Mouse (Mus musculus) stomach, embryonic 16.5 days (tissue): Measurements from ENCODE around the gene Cpe. TPM values are rescaled to one million over a fixed set of nuclear protein-coding genes. Genes with fewer than 3 reads are reported as not detected.

Source experiments
- ATAC-seq: fragments of 200-750 bp; cut with Nextera tagmentation; 2 replicates; pipeline ENCODE4 v1.8.0; 2017; ENCODE audit warnings: moderate number of reproducible peaks, moderate TSS enrichment; ENCODE audit not compliant: insufficient read depth, low FRiP score
- H3K27ac ChIP-seq: fragments of 300-500 bp; sonication (generic); 2 replicates; pipeline ENCODE4 v1.5.1; 2014; ENCODE audit warnings: low read length
- H3K27me3 ChIP-seq: fragments of 300-500 bp; sonication (generic); 2 replicates; pipeline ENCODE4 v1.6.1; 2014; ENCODE audit warnings: low read length, control low read depth, mixed read lengths; ENCODE audit not compliant: control insufficient read depth, insufficient read depth
- H3K36me3 ChIP-seq: fragments of 300-500 bp; sonication (generic); 2 replicates; pipeline ENCODE4 v1.6.1; 2014; ENCODE audit warnings: low read length; ENCODE audit not compliant: control insufficient read depth, insufficient read depth
- H3K4me1 ChIP-seq: fragments of 300-500 bp; sonication (generic); 2 replicates; pipeline ENCODE4 v1.6.1; 2014; ENCODE audit warnings: low read length, control low read depth, mixed read lengths; ENCODE audit not compliant: control insufficient read depth, insufficient read depth
- H3K4me2 ChIP-seq: fragments of 300-500 bp; sonication (generic); 2 replicates; pipeline ENCODE4 v1.6.1; 2014; ENCODE audit warnings: low read depth, low read length, mixed read lengths
- H3K4me3 ChIP-seq: fragments of 300-500 bp; sonication (generic); replicated peaks from 2 replicates; pipeline ENCODE4 v1.5.1; 2014; ENCODE audit warnings: mild to moderate bottlenecking, low read length
- H3K9ac ChIP-seq: fragments of 300-500 bp; sonication (generic); 2 replicates; pipeline ENCODE4 v1.6.1; 2014; ENCODE audit warnings: low read length
- H3K9me3 ChIP-seq: fragments of 300-500 bp; sonication (generic); replicated peaks from 2 replicates; pipeline ENCODE4 v1.6.1; 2016; ENCODE audit warnings: low read length, control low read depth; ENCODE audit not compliant: control insufficient read depth
- WGBS: fragments of 180-500 bp; shearing (Covaris S2); extraction: QIAGEN DNeasy Blood & Tissue Kit; methylation state at CpG from one replicate; pipeline ENCODE4 v1.1.7; 2014; 5-methylcytosine and 5-hydroxymethylcytosine counted together
- polyA plus RNA-seq: library from polyadenylated mRNA; unstranded; fragments of >200 nt; fragmentation: Nextera tagmentation; extraction: Ambion mirVana; gene quantifications from 2 replicates; pipeline ENCODE4 v1.2.1, GENCODE M21; 2015

The Cpe gene
- polyA plus RNA-seq, 1 experiment from 2014 or later, result 151 TPM

GRCm38 (mm10) chr8:64726190-64726695, 33.4 kb upstream of the Cpe start:
- Histone ChIP-seq H3K4me2 (no peak overlapping the region), H3K4me1 (peaks cover 3% of the 10 kb centered on the region; the same call in 1 of the 2 replicates), H3K4me3 (no peak overlapping the region), H3K36me3 (peaks cover 11% of the 10 kb centered on the region), H3K9me3 (no peaks in the 10 kb centered on the region), H3K27ac (peak overlapping the region; percentile 72), H3K27me3 (no peaks in the 10 kb centered on the region), H3K9ac (no peak overlapping the region)
- ATAC-seq, result peak; percentile 83
- 64% methylated on average over 4 of the region's 4 CpGs for WGBS

GRCm38 (mm10) chr8:64723206-64723605, 30.4 kb upstream of the Cpe start:
- 93% methylated on average over 2 of the region's 2 CpGs for WGBS
- H3K27ac ChIP-seq, result no peak overlapping the region
- no peak overlapping the region for H3K4me2 ChIP-seq
- H3K36me3 ChIP-seq, result peaks cover 19% of the 10 kb centered on the region
- H3K27me3 ChIP-seq, result no peaks in the 10 kb centered on the region
- no peak overlapping the region for H3K9ac ChIP-seq
- no peaks in the 10 kb centered on the region for H3K9me3 ChIP-seq
- no peaks in the 10 kb centered on the region; the same call in 1 of the 2 replicates for H3K4me1 ChIP-seq
- H3K4me3 ChIP-seq, result no peak overlapping the region
- no peak for ATAC-seq

GRCm38 (mm10) chr8:64717868-64718267, 25.0 kb upstream of the Cpe start:
- ATAC-seq, result no peak
- no peaks in the 10 kb centered on the region for H3K27me3 ChIP-seq
- H3K4me2 ChIP-seq, result no peak overlapping the region
- no peaks in the 10 kb centered on the region for H3K4me1 ChIP-seq
- WGBS, result 83% methylated on average over 7 of the region's 7 CpGs
- peaks cover 25% of the 10 kb centered on the region for H3K36me3 ChIP-seq
- no peak overlapping the region for H3K4me3 ChIP-seq
- H3K27ac ChIP-seq, result no peak overlapping the region
- H3K9ac ChIP-seq, result no peak overlapping the region
- H3K9me3 ChIP-seq, result no peaks in the 10 kb centered on the region

DNA sequence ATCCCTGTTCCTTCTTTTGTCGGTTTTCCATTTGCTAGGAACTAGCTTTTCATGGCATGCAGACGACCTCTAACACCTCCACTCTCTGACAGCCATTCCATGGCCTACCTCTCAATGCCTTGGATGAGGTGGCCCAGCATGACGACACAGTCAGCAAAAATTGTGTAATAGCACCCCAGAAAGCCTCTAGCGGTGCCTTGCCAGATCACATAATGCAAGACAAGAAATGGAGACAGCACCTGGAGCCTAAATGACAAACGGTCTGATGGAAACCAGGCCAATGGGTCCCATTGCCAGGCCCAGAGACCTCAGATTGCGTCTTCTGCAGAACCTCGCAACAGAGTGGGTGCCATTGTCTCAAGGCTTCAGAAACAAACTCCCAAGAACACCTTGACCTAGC, 19.6 kb upstream of the Cpe start:
- no peak for ATAC-seq
- no peaks in the 10 kb centered on the region for H3K9me3 ChIP-seq
- H3K4me3 ChIP-seq, result no peak overlapping the region
- no peak overlapping the region for H3K9ac ChIP-seq
- no peaks in the 10 kb centered on the region for H3K4me1 ChIP-seq
- no peak overlapping the region for H3K27ac ChIP-seq
- no peaks in the 10 kb centered on the region for H3K27me3 ChIP-seq
- 90% methylated on average over 7 of the region's 7 CpGs for WGBS
- H3K4me2 ChIP-seq, result no peak overlapping the region
- H3K36me3 ChIP-seq, result peaks cover 7% of the 10 kb centered on the region; the same call in 1 of the 2 replicates

DNA sequence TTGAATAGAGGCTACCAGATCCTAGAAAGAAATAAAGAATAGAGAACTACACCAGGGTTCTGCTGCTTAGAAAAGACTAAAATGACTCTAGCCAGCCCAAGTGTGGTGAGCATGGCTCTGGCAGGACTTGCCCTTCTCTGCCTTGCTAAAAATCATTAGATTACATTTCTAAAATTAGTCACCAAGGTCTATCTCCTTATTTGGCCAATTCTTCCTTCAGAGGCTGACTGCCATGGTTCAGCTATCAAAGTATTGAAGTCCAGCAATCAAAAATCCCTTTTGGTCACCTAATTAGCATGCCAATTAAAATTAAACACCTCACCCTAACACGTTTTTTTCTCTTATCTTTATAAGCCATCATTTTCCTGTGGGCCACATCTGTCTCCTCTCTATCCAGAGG, 18.7 kb upstream of the Cpe start:
- H3K4me1 ChIP-seq, result no peaks in the 10 kb centered on the region
- H3K9ac ChIP-seq, result no peak overlapping the region
- ATAC-seq, result no peak
- no peaks in the 10 kb centered on the region for H3K36me3 ChIP-seq
- no peak overlapping the region for H3K4me2 ChIP-seq
- 32% methylated on average over 1 of the region's 1 CpGs for WGBS
- no peak overlapping the region for H3K4me3 ChIP-seq
- no peak overlapping the region for H3K27ac ChIP-seq
- no peaks in the 10 kb centered on the region for H3K27me3 ChIP-seq
- no peaks in the 10 kb centered on the region for H3K9me3 ChIP-seq

DNA sequence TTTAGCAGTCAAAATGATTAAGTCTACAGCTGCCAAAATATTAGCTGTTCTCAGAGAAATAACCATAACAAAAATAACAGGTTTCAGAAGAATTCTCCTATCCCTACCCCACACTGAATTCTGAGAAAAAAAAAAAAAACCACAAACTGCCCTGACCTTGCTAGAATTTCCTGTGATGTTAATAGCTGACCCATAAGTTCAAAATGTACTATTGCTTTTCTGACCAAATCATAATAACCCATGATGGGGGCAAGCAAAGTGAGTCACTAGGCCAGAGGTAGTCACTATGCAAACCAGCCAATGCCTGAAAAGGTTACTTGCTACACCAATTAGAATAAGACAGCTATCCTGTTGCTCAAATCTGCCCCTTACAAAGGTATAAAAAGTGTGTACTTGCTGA, 14.6 kb upstream of the Cpe start:
- Histone ChIP-seq H3K27me3 (no peaks in the 10 kb centered on the region), H3K9ac (no peak overlapping the region), H3K9me3 (no peaks in the 10 kb centered on the region), H3K4me1 (no peaks in the 10 kb centered on the region), H3K4me2 (no peak overlapping the region), H3K36me3 (no peaks in the 10 kb centered on the region), H3K4me3 (no peak overlapping the region), H3K27ac (no peak overlapping the region)
- no peak for ATAC-seq

DNA sequence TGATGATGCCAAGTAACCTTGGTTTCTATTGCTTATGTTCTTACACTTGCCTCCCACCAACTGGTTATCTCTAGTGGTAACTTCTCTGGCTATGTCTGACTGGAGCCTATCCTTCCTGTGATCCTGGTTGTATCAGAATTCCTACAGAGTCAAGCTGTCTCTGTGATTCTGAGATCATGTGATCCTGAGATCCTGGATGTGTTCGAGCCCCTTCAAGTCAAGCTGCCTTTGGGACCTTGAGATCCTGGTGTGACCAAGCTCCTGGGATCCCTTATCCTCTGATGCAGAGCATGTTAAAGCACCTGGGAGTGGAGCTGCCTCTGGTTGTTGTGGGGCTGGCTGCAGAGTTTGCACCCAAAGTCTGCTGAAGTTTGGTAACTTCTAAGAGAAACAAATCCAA, 10.3 kb upstream of the Cpe start:
- no peaks in the 10 kb centered on the region for H3K27me3 ChIP-seq
- H3K9me3 ChIP-seq, result no peaks in the 10 kb centered on the region
- no peak overlapping the region for H3K9ac ChIP-seq
- WGBS, result 88% methylated on average over 1 of the region's 1 CpGs
- no peaks in the 10 kb centered on the region for H3K36me3 ChIP-seq
- H3K4me2 ChIP-seq, result no peak overlapping the region
- no peak for ATAC-seq
- no peaks in the 10 kb centered on the region for H3K4me1 ChIP-seq
- no peak overlapping the region for H3K27ac ChIP-seq
- no peak overlapping the region for H3K4me3 ChIP-seq

- Histone ChIP-seq H3K9ac (peak overlapping the region; percentile 76), H3K4me3 (peak overlapping the region; percentile 61), H3K9me3 (no peaks in the 10 kb centered on the region), H3K27ac (no peak overlapping the region), H3K36me3 (no peaks in the 10 kb centered on the region), H3K27me3 (no peaks in the 10 kb centered on the region), H3K4me2 (peak overlapping the region; percentile 88), H3K4me1 (0 out of 2 replicates have a peak, but pooled peaks cover 3% of the 10 kb centered on the region)
- 21% methylated on average over 16 of the region's 16 CpGs for WGBS
- ATAC-seq, result no peak
Observed at GRCm38 (mm10) chr8:64691591-64692401, 1.1 kb downstream of the Cpe start.

DNA sequence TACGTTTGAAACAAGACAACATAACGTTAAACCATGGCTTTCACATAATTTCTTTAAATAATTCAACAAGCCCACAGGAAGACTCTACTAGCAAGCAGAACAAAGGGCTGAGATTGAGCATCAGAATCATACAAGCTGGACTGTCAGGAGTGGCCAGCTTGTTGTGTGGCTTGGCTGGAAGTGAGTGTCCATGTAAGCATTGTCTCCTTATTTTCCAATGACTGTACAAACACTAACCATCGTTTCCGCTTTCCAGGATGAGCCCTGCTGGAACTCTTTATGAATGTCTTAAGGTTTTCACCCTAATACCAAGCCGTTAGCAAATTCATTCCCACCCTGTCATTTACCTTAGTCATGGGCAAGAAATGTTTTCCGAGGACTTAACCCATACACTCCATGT, 2.0 kb downstream of the Cpe start:
- Histone ChIP-seq H3K27ac (no peak overlapping the region), H3K9me3 (no peaks in the 10 kb centered on the region), H3K36me3 (no peaks in the 10 kb centered on the region), H3K9ac (no peak overlapping the region), H3K4me1 (0 out of 2 replicates have a peak, but pooled peaks cover 3% of the 10 kb centered on the region), H3K27me3 (no peaks in the 10 kb centered on the region), H3K4me3 (no peak overlapping the region), H3K4me2 (no peak overlapping the region)
- no peak for ATAC-seq
- WGBS, result 78% methylated on average over 6 of the region's 6 CpGs
